In genomic region chr1:36768786-36769185, GRCm38 (mm10) we compare ENCODE assay signal across 14 mouse cellular contexts. TPM values are rescaled to one million over a fixed set of nuclear protein-coding genes. Genes with fewer than 3 reads are reported as not detected.
"Had no signal": no experiment of that assay in that cellular context is flagged by ENCODE, and none has a peak within 500 bp of the region (broad histone marks: within the 10 kb centered on the region; RNA-seq: fewer than 3 reads in every experiment).

No protein-coding gene starts in this region.

- ATAC-seq: liver, postnatal 0 days; lung, postnatal 0 days; midbrain, embryonic 13.5 days; midbrain, embryonic 15.5 days had no signal

- DNase-seq: liver, postnatal 0 days; lung, adult 2 months; lung, postnatal 36 days; right cerebral cortex, postnatal 14 days; thymus, adult 18-20 months; thymus, postnatal 14 days; thymus, postnatal 36 days had no signal

RNA-seq across cellular contexts. Expression of gene Zap70, which starts 7.2 kb away (rescaled TPM):
- polyA plus RNA-seq: macrophage had no signal

RNA-seq across cellular contexts. Expression of gene 4933424G06Rik, which starts 58.8 kb away (rescaled TPM):
- polyA plus RNA-seq: liver, postnatal 0 days; lung, adult 2 months; lung, embryonic 15.5 days; macrophage; neural tube, embryonic 12.5 days; spleen, adult 2 months had no signal
